Mouse (Mus musculus): ENCODE data around the gene Plekhm3. TPM values are rescaled to one million over a fixed set of nuclear protein-coding genes. Genes with fewer than 3 reads are reported as not detected.

The Plekhm3 gene
- 5.9 and 6.2 TPM in 2 replicates for polyA plus RNA-seq (2012; rRNA removed)

GRCm38 (mm10) chr1:64956479-64956961 lies at the start of gene Plekhm3:
TSS of gene Plekhm3 (minus strand) at chr1:64956824.

GRCm38 (mm10) chr1:64737502-64738179 lies 219.0 kb downstream of the Plekhm3 start, which contains the start of gene Fzd5:
TSS of gene Fzd5 (minus strand) at chr1:64737751.

Other genes with a start within 250 kb of the Plekhm3 start
- gene Fzd5, start 219.1 kb downstream of the Plekhm3 start, polyA plus RNA-seq (2012; rRNA removed), result 1.0 and 1.1 TPM in 2 replicates
- 0.04 TPM in 1 of 2 replicates, not detected in the other for gene Akr1cl, start 75.9 kb upstream of the Plekhm3 start, polyA plus RNA-seq (2012; rRNA removed)
- not detected in 2 replicates for gene Cryge, start 94.3 kb upstream of the Plekhm3 start, polyA plus RNA-seq (2012; rRNA removed)
- not detected in 2 replicates for gene Crygd, start 106.6 kb upstream of the Plekhm3 start, polyA plus RNA-seq (2012; rRNA removed)
- 0.13 TPM in 1 of 2 replicates, not detected in the other for gene Crygc, start 116.9 kb upstream of the Plekhm3 start, polyA plus RNA-seq (2012; rRNA removed)
- gene Crygb, start 125.5 kb upstream of the Plekhm3 start, polyA plus RNA-seq (2012; rRNA removed), result 0.09 TPM in 1 of 2 replicates, not detected in the other
- 0.48 and 0.63 TPM in 2 replicates for gene Cryga, start 146.5 kb upstream of the Plekhm3 start, polyA plus RNA-seq (2012; rRNA removed)
- 0.22 and 0.39 TPM in 2 replicates for gene Gm28845, start 162.7 kb upstream of the Plekhm3 start, polyA plus RNA-seq (2012; rRNA removed)
- 4.6 and 5.1 TPM in 2 replicates for gene D630023F18Rik, start 166.4 kb upstream of the Plekhm3 start, polyA plus RNA-seq (2012; rRNA removed)
- gene Idh1, start 229.7 kb upstream of the Plekhm3 start, polyA plus RNA-seq (2012; rRNA removed), result 286 and 293 TPM in 2 replicates
- gene Pikfyve, start 229.9 kb upstream of the Plekhm3 start, polyA plus RNA-seq (2012; rRNA removed), result 13.0 and 13.1 TPM in 2 replicates

Measured in central nervous system, embryonic 18 days (tissue).